Mouse (Mus musculus) lung, adult 18-20 months (tissue): ENCODE data around the gene Angptl3.
A peak's percentile ranks its signal among the peaks of the same experiment; 100 is the strongest.

ENCODE experiments used
- DNase-seq, 2 experiments: peaks; one replicate each; pipeline ENCODE4 v3.0.0; 2022; ENCODE audit warnings: mixed read lengths in 2 of 2

Gene Angptl3

DNA sequence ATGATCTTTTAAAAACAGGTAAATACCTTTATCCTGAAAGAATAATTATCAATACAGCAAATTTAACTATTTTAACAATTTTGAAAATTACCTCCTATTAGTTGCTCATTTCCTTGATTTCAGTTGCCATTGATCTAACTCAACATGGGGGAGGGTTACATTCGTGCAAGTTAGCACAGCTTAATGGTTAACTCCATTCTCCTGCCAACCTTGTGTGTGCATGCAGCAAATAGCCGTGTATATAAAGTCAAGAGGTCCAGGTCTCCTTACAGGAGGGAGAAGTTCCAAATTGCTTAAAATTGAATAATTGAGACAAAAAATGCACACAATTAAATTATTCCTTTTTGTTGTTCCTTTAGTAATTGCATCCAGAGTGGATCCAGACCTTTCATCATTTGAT, at the start of gene Angptl3:
Gene Angptl3, plus strand, starts transcription at position 269 of the 400 bp plus-strand sequence.
- no peak for DNase-seq

DNA sequence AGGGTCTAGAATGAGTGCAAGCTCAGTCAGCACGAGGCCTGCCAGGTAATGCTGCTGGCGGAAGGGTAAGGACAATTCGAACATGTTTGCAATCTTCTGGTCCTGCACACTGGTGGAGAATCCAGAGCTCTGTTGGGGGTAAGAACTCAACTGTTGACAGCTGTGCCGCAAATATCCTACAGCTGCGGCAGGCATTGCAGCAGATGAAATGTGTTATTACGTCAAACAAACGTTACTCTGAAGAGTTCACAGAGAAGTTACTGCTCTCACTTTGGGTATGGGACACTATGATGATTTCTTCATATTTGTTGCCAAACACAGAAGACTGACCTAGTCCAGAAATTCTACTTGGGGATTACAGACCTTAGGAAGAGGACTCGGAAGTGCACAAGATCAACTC, 46.1 kb upstream of the Angptl3 start:
- no peak for DNase-seq

DNA sequence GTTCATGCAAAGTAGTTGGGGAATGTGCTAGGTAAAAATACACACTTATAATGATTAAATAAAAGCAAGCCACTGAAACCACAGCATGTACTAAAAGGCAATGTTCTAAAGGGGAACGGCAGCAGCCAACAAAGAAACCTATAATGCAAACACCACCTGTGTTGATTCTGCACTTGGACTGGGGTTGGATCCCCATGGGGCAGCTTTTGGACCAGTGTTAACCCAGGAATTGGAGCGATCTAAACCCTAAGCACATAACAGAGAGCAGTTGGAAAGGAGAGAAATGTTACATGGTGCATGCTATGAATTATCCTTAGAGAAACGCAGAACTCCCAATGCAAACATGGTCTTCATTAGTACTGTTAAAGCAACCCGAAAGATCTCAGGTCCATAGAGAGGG, 37.3 kb upstream of the Angptl3 start:
- DNase-seq: peak; percentile 4 to 32

DNA sequence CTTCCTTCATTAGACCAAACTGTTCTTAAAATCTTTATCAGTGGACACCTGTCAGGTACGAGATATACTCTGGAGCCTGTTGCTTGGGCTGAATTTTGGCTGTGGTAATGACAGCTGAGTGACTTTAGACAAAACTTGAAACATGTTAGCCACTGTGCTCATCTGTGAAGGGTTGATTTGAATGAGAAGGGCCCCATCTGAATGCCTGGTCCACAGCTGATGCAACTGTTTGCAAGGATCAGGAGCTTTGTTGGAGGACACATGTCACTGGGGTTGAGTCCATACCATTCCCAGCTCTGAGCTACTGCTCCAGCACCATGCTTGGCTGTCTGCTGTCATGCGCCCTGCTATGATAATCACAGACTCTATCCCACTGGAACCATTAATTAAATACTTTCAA, 25.2 kb upstream of the Angptl3 start:
- DNase-seq: no peak

DNA sequence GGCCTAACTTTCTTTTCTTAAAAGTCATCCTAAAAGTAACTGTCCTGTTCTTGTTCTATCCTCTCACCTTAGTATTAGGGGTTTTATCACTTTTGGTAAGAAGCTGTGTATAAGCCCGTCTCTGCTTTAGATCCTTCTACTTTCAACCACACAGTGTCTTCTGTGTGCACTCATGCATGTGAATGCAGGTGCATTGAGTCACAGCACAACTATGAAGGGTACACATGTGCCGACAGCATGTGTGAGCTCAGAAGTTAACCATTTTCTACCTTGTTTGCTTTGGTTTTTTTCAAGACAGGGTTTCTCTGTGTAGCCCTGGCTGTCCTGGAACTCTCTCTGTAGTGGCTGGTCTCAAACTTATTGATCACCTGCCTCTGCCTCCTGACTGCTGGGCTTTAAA, 24.4 kb upstream of the Angptl3 start:
- DNase-seq: no peak

DNA sequence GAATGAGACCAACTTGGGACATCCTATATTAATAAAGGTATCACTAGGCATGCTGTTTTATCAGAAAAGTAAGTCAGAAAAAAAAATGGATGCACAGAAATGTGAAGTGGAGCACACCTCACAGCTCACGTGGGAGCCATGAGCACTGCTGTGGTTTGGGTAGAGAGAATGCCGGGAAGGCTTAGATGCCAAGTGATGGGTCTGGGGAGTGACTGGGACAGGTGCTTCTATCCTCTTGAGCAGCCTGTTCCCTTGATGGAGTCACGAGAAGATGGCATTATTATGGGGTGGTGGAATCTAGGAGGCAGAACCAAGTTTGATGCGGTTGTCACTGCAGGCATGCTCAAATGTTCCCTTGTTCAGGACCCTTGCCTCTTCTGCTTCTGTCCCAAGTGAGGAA, 19.7 kb upstream of the Angptl3 start:
- no peak for DNase-seq

DNA sequence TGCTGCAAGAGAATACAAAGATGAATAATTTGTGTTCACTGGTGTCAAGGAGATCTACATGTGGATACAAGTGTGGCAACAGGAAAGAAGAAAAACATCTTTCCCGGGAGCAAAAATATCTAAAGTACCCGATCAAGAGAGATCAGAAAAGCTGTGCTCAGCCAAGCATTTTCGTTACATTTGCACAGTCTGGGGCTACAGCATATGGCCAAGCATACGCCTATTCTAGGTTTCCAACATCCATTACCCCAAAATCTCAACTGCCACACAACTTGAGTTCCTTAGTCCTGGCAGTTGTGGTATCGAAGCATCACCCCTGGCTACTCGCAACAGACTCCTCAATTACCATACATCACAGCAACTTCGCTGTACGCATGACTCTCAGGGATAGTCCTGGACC, 8.5 kb upstream of the Angptl3 start:
- no peak for DNase-seq

DNA sequence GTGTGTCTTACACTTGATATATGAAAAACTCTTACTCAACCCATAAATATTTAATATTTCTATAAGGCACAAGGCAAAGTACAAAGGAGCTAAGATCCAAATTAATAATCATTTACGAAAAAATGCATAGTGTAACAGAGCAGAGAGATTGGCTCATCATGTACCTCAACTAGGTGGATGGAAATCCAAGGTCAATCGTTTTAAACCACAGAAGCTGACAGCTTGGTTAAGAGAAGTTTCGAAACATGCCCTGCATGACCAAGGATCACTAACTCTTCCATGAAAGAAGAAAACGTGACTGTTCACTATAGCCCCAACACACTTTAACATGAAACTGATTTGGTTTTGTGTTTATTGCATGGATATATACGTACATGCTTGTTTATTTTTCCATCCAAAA, 2.4 kb upstream of the Angptl3 start:
- no peak for DNase-seq

DNA sequence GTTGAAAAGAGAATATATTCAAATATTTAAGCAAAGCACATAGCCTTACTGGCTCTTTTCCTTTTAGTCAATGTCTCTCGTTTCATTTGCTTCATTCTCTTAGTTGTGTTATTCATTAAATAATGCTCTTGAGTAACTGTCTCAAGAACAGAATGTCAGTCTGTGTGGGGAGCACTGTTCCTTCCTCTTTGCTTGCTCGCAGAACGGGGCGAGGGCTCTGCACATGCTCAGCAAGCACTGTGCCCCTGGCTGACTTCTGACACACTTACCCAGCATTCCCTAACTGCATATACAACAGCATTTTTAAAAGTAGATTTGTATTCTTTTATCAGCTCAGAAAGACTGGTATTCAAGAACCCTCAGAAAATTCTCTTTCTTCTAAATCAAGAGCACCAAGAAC, 2.2 kb downstream of the Angptl3 start:
- peak; percentile 34 to 35 for DNase-seq

DNA sequence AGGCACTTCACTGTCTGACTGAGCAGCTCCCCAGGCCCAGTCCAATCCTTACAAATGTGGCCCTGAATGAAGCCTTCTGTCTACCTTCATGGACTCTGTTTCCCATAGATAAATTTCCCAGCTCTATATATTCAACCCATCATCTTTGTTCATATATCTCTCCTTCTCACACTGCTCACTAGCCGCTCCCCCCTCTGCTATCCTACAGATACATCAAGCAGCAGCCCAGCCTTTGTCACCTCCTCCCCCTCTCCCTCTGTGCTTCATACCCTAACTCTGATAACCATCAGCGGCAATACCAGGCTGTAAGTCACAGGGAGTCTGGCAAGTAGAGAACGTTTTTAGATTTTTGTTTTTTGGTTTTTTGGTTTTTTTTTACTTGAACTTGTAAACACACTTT, 14.1 kb downstream of the Angptl3 start:
- no peak for DNase-seq

DNA sequence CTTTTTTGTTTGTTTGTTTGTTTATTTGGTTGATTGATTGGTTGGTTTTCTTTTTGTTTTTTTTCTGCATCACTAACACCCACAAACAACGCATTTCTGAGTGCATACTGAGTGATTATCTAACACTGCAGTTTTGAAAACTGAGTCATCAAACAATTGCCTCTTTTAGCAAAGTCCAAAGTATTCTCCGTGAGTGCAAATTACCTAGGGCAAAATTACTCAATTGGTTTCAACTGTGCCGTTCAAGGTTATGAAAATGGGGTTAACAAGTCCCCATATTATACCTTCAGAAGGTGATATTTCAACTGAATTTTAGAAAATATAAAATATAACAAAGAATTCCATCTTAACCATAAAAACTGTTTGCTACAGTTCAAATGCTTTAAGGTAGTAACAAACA, 15.7 kb downstream of the Angptl3 start:
- no peak for DNase-seq

DNA sequence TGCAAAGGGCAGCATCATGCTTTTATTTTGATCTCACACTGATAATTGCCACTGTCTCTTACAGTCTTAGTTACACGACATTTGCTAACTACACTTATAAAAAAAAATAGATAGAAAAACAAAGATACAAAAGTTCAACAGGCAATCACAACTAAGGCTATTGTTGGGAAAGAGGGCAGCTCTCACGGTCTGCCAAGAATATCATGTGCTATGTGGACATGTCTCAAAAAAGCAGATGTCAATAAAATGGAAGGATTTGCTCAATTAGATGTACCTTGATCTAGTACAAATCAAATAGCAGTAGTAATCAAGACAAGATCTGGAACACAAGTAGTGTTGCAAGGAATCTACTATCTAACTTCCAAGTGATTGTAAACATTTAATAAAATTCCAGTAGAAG, 17.8 kb downstream of the Angptl3 start:
- no peak for DNase-seq

DNA sequence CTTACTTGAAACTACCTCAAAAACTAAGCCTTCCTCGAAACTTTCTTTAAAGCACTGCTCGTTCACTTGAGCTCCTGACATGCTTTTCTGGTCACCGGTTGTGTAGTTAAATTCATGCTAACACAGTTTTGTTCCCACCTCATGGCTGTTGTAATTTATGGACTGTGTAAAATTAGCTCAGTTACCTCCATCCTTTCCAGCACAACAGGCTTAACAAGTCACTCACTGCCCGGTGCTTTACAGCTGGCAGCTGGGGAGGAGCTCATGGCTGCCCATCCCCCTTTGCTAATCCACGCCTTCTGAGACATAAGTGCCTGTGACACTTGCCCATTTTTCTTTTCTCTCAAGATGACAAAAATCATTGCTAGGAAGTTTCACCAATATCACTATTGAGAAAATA, 33.8 kb downstream of the Angptl3 start:
- DNase-seq: peak; percentile 12 to 20

DNA sequence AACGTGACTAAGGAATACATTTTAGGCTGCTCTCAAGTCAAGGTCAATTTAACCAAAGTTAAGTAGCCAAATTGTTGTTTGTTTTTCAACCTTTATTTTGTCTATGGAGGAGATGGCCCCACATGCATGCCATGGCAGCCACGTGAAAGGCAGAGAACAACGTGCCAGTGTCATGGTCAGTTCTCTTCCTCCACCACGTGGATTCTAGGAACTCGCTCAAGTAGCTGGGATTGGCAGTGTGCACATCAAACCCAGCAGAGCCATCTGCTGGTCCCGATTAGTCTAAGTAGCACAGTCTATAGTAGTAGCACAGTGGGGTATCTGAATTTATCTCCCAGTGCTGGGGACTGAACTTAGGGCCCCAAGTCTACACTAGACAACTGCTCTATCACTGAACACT, 38.1 kb downstream of the Angptl3 start:
- no peak for DNase-seq

DNA sequence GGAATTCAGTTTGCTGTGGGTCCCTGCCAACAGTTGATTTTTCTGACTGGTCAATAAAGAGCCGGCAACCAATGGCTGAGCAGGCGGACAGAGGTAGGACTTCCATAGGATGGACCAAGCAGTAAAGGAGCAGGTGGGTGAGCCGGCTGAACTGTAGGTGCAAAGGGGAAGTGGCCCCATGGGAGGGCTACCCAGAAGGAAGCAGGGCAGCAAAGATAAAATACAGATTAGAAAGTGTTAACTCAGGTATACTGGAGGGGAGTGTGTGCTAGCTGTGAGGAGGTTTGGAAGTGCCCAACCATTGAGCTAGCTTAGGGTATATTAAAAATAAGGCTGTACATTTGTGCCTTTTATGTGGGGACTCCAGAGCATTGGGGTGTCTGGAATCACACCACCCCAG, 47.3 kb downstream of the Angptl3 start:
- DNase-seq: no peak

DNA sequence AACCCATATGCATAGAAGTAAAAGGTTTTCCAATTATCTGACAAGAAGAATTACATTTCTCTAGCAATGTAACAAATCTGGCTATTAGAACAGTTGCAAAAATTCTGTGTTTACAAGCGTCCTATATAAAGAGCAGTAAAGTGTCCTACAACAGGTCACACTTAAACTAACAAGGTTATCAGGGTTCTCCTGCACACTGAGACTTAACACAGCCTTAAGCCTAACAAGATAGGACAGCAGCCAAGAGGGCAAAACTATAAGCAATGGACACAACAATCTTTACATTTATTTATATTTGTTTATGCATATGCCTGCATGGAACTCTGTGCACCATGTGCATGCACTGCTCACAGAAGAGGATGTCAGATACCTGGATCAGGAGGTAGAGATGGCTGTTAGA, 50.4 kb downstream of the Angptl3 start:
- DNase-seq: no peak

DNA sequence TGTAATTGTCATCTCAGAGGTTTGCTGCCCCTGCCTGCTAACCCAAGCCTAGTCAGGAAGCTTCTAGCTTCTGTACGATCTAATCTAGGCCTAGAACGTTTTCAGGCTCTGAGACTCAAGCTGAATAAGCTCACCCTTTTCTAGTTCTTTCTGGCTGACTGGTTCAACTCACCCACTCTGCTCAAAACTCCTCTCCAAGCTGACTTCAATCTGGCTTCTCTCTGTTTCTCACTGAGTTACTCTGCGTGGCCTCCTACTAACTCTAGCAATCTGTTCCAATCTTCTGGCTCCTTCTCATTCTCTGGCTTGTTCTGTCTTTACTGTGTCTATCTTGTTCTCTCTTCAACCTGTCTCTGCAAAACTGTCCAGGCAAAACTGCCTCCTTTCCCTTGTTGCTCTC, 53.1 kb downstream of the Angptl3 start:
- no peak for DNase-seq

DNA sequence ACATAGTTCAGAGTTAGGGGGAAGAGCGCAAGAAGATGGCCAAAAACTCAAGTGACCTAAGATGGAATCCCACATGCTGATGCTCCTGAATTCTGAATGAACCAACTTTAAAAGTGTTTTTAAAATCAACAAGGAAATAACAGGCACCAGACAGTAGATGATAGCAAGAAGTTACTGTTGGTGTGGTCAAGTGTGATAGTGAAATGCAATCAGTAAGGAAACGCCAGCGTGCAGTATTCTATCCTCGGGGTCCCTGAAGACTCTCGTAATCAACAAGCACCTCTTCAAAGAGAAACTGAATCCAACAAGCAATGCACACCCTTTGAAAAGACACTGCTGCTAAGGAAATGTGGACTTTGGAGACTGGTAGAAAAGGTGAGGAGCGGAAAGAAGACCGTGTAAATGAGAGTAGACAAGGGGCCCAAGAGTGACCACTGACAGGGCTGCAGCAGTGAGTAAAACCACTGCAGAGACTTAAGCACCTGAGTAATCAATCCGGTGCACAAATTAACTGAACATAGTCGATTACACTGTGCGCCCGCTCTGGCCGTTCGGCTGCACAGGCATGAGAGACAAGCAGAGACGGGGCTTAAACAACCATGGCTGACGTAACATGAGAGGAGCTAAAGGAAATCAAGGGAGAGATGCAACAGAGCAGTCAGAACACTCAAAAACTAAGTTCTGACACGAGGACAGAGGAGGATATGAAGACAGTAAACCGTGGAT, 57.2 kb downstream of the Angptl3 start:
- DNase-seq: no peak

DNA sequence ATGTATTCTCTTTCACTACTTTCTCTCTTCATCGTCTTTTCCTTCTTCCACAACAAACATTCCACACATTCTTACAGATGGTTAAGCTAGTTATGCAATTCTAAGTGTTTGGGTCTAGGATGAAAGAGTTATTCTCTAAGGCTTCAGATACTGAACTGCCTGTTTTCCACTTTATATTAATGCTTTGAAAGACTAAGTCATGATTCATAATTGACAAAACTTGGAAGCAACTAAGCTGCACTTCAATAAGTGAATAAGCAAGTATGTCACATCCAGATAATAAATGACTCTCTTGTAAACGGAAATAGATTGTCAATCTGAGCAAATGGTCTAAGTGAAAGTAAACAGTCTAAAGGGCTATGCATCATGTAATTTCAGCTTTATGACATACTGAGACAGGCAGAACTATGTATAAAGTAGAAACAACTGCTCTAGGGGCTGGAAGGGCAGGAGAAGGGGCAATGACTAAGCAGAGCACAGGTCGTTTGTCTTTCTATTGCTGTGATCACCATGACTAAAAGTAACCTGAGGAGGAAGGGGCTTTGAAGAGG, 60.5 kb downstream of the Angptl3 start:
- no peak for DNase-seq

DNA sequence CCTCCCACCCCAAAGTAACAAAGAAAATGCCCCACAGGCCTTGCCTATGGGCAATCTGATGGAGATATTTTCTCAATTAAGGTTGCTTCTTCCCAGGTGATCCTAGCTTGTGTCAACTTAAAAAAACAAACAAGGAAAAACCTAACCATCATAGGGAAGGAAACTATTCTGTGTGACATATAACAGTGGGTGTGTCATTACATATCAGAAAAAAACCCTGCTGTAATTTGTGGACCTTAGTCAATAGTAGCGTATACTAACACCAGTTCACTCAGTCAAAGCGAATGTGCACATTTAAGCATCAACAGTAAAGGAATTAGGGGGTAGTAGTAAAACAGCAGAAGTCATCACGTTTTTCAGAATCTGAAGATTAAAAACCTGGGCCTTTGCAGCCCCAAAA, 61.0 kb downstream of the Angptl3 start:
- DNase-seq: no peak
